Mouse (Mus musculus): ENCODE data around the gene Dennd4a. TPM values are rescaled to one million over a fixed set of nuclear protein-coding genes. Genes with fewer than 3 reads are reported as not detected.

Dennd4a gene
- polyA plus RNA-seq, 1 experiment from 2014 or later = 14.1 TPM

- whole genome bisulfite sequencing = 85% methylated on average over 9 of the region's 9 CpGs
- no peak for ATAC-seq (ENCODE audit: low FRiP score, low TSS enrichment)
- Histone ChIP-seq H3K27me3 (ENCODE audit: control insufficient read depth, insufficient read depth, low read length) (0 out of 2 replicates have a peak, but pooled peaks cover 2% of the 10 kb centered on the region), H3K9me3 (ENCODE audit: control insufficient read depth, low read length) (no peaks in the 10 kb centered on the region), H3K4me1 (ENCODE audit: control insufficient read depth, insufficient read depth, low read length) (0 out of 2 replicates have a peak, but pooled peaks cover 4% of the 10 kb centered on the region), H3K9ac (replicated peaks; ENCODE audit: low read length) (no peak overlapping the region), H3K4me2 (ENCODE audit: low read length) (no peak overlapping the region), H3K27ac (replicated peaks; ENCODE audit: low read depth, low read length) (no peak overlapping the region), H3K36me3 (ENCODE audit: control insufficient read depth, insufficient read depth, low read length) (no peaks in the 10 kb centered on the region), H3K4me3 (replicated peaks; ENCODE audit: low read depth, low read length) (no peak overlapping the region)
- DNase-seq = no peak
These were observed 136.4 kb downstream of the Dennd4a start for GRCm38 (mm10) chr9:64947483-64948095.

GRCm38 (mm10) chr9:64951161-64951657, 140.1 kb downstream of the Dennd4a start, which contains the start of gene Slc24a1:
Slc24a1 (minus strand) TSS chr9:64951607.
- 33% methylated on average over 11 of the region's 11 CpGs for WGBS
- peaks cover 2% of the 10 kb centered on the region; the same call in 1 of the 2 replicates for H3K27me3 ChIP-seq (ENCODE audit: control insufficient read depth, insufficient read depth, low read length)
- 0 out of 2 replicates have a peak, but pooled peaks cover 4% of the 10 kb centered on the region for H3K4me1 ChIP-seq (ENCODE audit: control insufficient read depth, insufficient read depth, low read length)
- H3K9ac ChIP-seq (replicated peaks; ENCODE audit: low read length) = no peak within 1 kb of the TSS
- no peak within 1 kb of the TSS for H3K27ac ChIP-seq (replicated peaks; ENCODE audit: low read depth, low read length)
- H3K4me3 ChIP-seq (replicated peaks; ENCODE audit: low read depth, low read length) = no peak within 1 kb of the TSS
- no peak within 1 kb of the TSS for H3K4me2 ChIP-seq (ENCODE audit: low read length)
- H3K9me3 ChIP-seq (ENCODE audit: control insufficient read depth, low read length) = no peaks in the 10 kb centered on the region
- ATAC-seq (ENCODE audit: low FRiP score, low TSS enrichment) (no peak), DNase-seq (no peak)
- no peaks in the 10 kb centered on the region for H3K36me3 ChIP-seq (ENCODE audit: control insufficient read depth, insufficient read depth, low read length)

GRCm38 (mm10) chr9:64952055-64952454, 140.9 kb downstream of the Dennd4a start:
- peaks cover 2% of the 10 kb centered on the region; the same call in 1 of the 2 replicates for H3K27me3 ChIP-seq (ENCODE audit: control insufficient read depth, insufficient read depth, low read length)
- H3K36me3 ChIP-seq (ENCODE audit: control insufficient read depth, insufficient read depth, low read length) = no peaks in the 10 kb centered on the region
- no peak overlapping the region for H3K27ac ChIP-seq (replicated peaks; ENCODE audit: low read depth, low read length)
- no peak overlapping the region for H3K4me2 ChIP-seq (ENCODE audit: low read length)
- no peak for ATAC-seq (ENCODE audit: low FRiP score, low TSS enrichment)
- no peak overlapping the region for H3K9ac ChIP-seq (replicated peaks; ENCODE audit: low read length)
- 16% methylated on average over 5 of the region's 5 CpGs for WGBS
- H3K4me1 ChIP-seq (ENCODE audit: control insufficient read depth, insufficient read depth, low read length) = 0 out of 2 replicates have a peak, but pooled peaks cover 4% of the 10 kb centered on the region
- DNase-seq = no peak
- H3K9me3 ChIP-seq (ENCODE audit: control insufficient read depth, low read length) = no peaks in the 10 kb centered on the region
- no peak overlapping the region for H3K4me3 ChIP-seq (replicated peaks; ENCODE audit: low read depth, low read length)

- no peaks in the 10 kb centered on the region for H3K9me3 ChIP-seq (ENCODE audit: control insufficient read depth, low read length)
- DNase-seq (no peak), ATAC-seq (ENCODE audit: low FRiP score, low TSS enrichment) (no peak)
- 0 out of 2 replicates have a peak, but pooled peaks cover 4% of the 10 kb centered on the region for H3K4me1 ChIP-seq (ENCODE audit: control insufficient read depth, insufficient read depth, low read length)
- 81% methylated on average over 7 of the region's 7 CpGs for WGBS
- H3K36me3 ChIP-seq (ENCODE audit: control insufficient read depth, insufficient read depth, low read length) = no peaks in the 10 kb centered on the region
- no peak overlapping the region for H3K9ac ChIP-seq (replicated peaks; ENCODE audit: low read length)
- H3K27ac ChIP-seq (replicated peaks; ENCODE audit: low read depth, low read length) = no peak overlapping the region
- no peak overlapping the region for H3K4me2 ChIP-seq (ENCODE audit: low read length)
- peaks cover 2% of the 10 kb centered on the region; the same call in 1 of the 2 replicates for H3K27me3 ChIP-seq (ENCODE audit: control insufficient read depth, insufficient read depth, low read length)
- no peak overlapping the region for H3K4me3 ChIP-seq (replicated peaks; ENCODE audit: low read depth, low read length)
These were observed 142.1 kb downstream of the Dennd4a start for GRCm38 (mm10) chr9:64953190-64953589.

GRCm38 (mm10) chr9:64956337-64956736, 145.2 kb downstream of the Dennd4a start:
- 0 out of 2 replicates have a peak overlapping the region, but pooled peaks have one; percentile 13 for H3K4me2 ChIP-seq (ENCODE audit: low read length)
- H3K4me3 ChIP-seq (replicated peaks; ENCODE audit: low read depth, low read length) = no peak overlapping the region
- DNase-seq (no peak), ATAC-seq (ENCODE audit: low FRiP score, low TSS enrichment) (no peak)
- no peaks in the 10 kb centered on the region for H3K36me3 ChIP-seq (ENCODE audit: control insufficient read depth, insufficient read depth, low read length)
- peaks cover 5% of the 10 kb centered on the region; the same call in 1 of the 2 replicates for H3K4me1 ChIP-seq (ENCODE audit: control insufficient read depth, insufficient read depth, low read length)
- no peak overlapping the region for H3K9ac ChIP-seq (replicated peaks; ENCODE audit: low read length)
- 29% methylated on average over 12 of the region's 12 CpGs for WGBS
- no peak overlapping the region for H3K27ac ChIP-seq (replicated peaks; ENCODE audit: low read depth, low read length)
- H3K9me3 ChIP-seq (ENCODE audit: control insufficient read depth, low read length) = no peaks in the 10 kb centered on the region
- no peaks in the 10 kb centered on the region; the same call in 1 of the 2 replicates for H3K27me3 ChIP-seq (ENCODE audit: control insufficient read depth, insufficient read depth, low read length)

- H3K4me3 ChIP-seq (replicated peaks; ENCODE audit: low read depth, low read length) = no peak overlapping the region
- no peaks in the 10 kb centered on the region; the same call in 1 of the 2 replicates for H3K27me3 ChIP-seq (ENCODE audit: control insufficient read depth, insufficient read depth, low read length)
- no peaks in the 10 kb centered on the region; the same call in 1 of the 2 replicates for H3K36me3 ChIP-seq (ENCODE audit: control insufficient read depth, insufficient read depth, low read length)
- no peak overlapping the region for H3K9ac ChIP-seq (replicated peaks; ENCODE audit: low read length)
- peaks cover 7% of the 10 kb centered on the region for H3K4me1 ChIP-seq (ENCODE audit: control insufficient read depth, insufficient read depth, low read length)
- H3K9me3 ChIP-seq (ENCODE audit: control insufficient read depth, low read length) = no peaks in the 10 kb centered on the region
- ATAC-seq (ENCODE audit: low FRiP score, low TSS enrichment) = no peak
- H3K4me2 ChIP-seq (ENCODE audit: low read length) = no peak overlapping the region
- DNase-seq = no peak
- WGBS = 88% methylated on average over 3 of the region's 3 CpGs
- H3K27ac ChIP-seq (replicated peaks; ENCODE audit: low read depth, low read length) = no peak overlapping the region
These were observed 146.1 kb downstream of the Dennd4a start for GRCm38 (mm10) chr9:64957276-64957675.

GRCm38 (mm10) chr9:64960117-64960977, 149.2 kb downstream of the Dennd4a start, which contains the start of gene Ints14:
Ints14 (plus strand) TSS chr9:64960905.
- ATAC-seq (ENCODE audit: low FRiP score, low TSS enrichment) (peak; percentile 93), DNase-seq (peak; percentile 98)
- Histone ChIP-seq H3K4me1 (ENCODE audit: control insufficient read depth, insufficient read depth, low read length) (peaks cover 7% of the 10 kb centered on the region), H3K27me3 (ENCODE audit: control insufficient read depth, insufficient read depth, low read length) (no peaks in the 10 kb centered on the region), H3K4me3 (replicated peaks; ENCODE audit: low read depth, low read length) (peak within 1 kb of the TSS; percentile 62), H3K36me3 (ENCODE audit: control insufficient read depth, insufficient read depth, low read length) (peaks cover 17% of the 10 kb centered on the region), H3K4me2 (ENCODE audit: low read length) (peak within 1 kb of the TSS; percentile 76), H3K27ac (replicated peaks; ENCODE audit: low read depth, low read length) (peak within 1 kb of the TSS; percentile 80), H3K9me3 (ENCODE audit: control insufficient read depth, low read length) (no peaks in the 10 kb centered on the region), H3K9ac (replicated peaks; ENCODE audit: low read length) (peak within 1 kb of the TSS; percentile 67)
- 5% methylated on average over 29 of the region's 29 CpGs for WGBS

GRCm38 (mm10) chr9:64960978-64961320, 149.8 kb downstream of the Dennd4a start:
- H3K4me2 ChIP-seq (ENCODE audit: low read length) = peak overlapping the region; percentile 76
- ATAC-seq (ENCODE audit: low FRiP score, low TSS enrichment) (0 out of 2 replicates have a peak, but pooled peaks have one; percentile 74), DNase-seq (no peak)
- H3K4me3 ChIP-seq (replicated peaks; ENCODE audit: low read depth, low read length) = peak overlapping the region; percentile 62
- peak overlapping the region; percentile 80 for H3K27ac ChIP-seq (replicated peaks; ENCODE audit: low read depth, low read length)
- peaks cover 7% of the 10 kb centered on the region for H3K4me1 ChIP-seq (ENCODE audit: control insufficient read depth, insufficient read depth, low read length)
- no peaks in the 10 kb centered on the region for H3K27me3 ChIP-seq (ENCODE audit: control insufficient read depth, insufficient read depth, low read length)
- peaks cover 18% of the 10 kb centered on the region for H3K36me3 ChIP-seq (ENCODE audit: control insufficient read depth, insufficient read depth, low read length)
- H3K9ac ChIP-seq (replicated peaks; ENCODE audit: low read length) = peak overlapping the region; percentile 67
- 0% methylated on average over 17 of the region's 17 CpGs for WGBS
- no peaks in the 10 kb centered on the region for H3K9me3 ChIP-seq (ENCODE audit: control insufficient read depth, low read length)

Data from midbrain, embryonic 14.5 days (tissue).